Mouse (Mus musculus): Measurements from ENCODE around the gene Lypla2.
A peak's percentile ranks its signal among the peaks of the same experiment; 100 is the strongest.

- TF ChIP-seq CTCF (conservative IDR thresholded peaks at IDR 0.05 in 1 of 2, IDR thresholded peaks at IDR 0.05 in 1 of 2; ENCODE audit: low read depth in 2 of 2, low read length in 2 of 2) (no peak), TCF12 (IDR thresholded peaks at IDR 0.05; ENCODE audit: low read depth, low read length) (peak; percentile 84), EP300 (IDR thresholded peaks at IDR 0.05; ENCODE audit: low read length) (no peak), ZC3H11A (IDR thresholded peaks at IDR 0.05; ENCODE audit: low read depth, low read length) (no peak), GABPA (IDR thresholded peaks at IDR 0.05; ENCODE audit: insufficient replicate concordance, low read depth, low read length) (peak; percentile 9; the same call in 1 of the 2 replicates), ZNF384 (IDR thresholded peaks at IDR 0.05; ENCODE audit: low read depth, low read length) (no peak), POLR2AphosphoS2 (IDR thresholded peaks at IDR 0.05; ENCODE audit: low read depth, low read length) (peak; percentile 89; the same call in 1 of the 2 replicates), E2F4 (IDR thresholded peaks at IDR 0.05; ENCODE audit: insufficient replicate concordance, low read depth, low read length) (no peak), MEF2A (IDR thresholded peaks at IDR 0.05; ENCODE audit: borderline replicate concordance, low read depth, low read length) (0 out of 2 replicates have a peak, but pooled peaks have one; percentile 27), RAD21 (IDR thresholded peaks at IDR 0.05; ENCODE audit: low read depth, low read length) (no peak), PAX5 (IDR thresholded peaks at IDR 0.05; ENCODE audit: low read length) (no peak), MXI1 (IDR thresholded peaks at IDR 0.05; ENCODE audit: low read depth, low read length) (peak; percentile 72; the same call in 1 of the 2 replicates), ELF1 (IDR thresholded peaks at IDR 0.05; ENCODE audit: low read depth, low read length) (peak; percentile 95)
Measured at GRCm38 (mm10) chr4:135963457-135964193, 8.8 kb downstream of the Lypla2 start, which contains the start of gene Gale.
